Mouse (Mus musculus) midbrain, embryonic 16.5 days (tissue): ENCODE data around the gene Plekha8. TPM values are rescaled to one million over a fixed set of nuclear protein-coding genes. Genes with fewer than 3 reads are reported as not detected.
A peak's percentile ranks its signal among the peaks of the same experiment; 100 is the strongest.

ENCODE experiments used
- ATAC-seq: fragments of 200-750 bp; cut with Nextera tagmentation; 2 replicates; pipeline ENCODE4 v1.8.0; 2017; ENCODE audit warnings: moderate TSS enrichment
- H3K27ac ChIP-seq: fragments of 300-500 bp; sonication (generic); 2 replicates; pipeline ENCODE4 v1.5.1; 2014; ENCODE audit warnings: mild to moderate bottlenecking, low read length, mixed read lengths
- H3K27me3 ChIP-seq: fragments of 300-500 bp; sonication (generic); 2 replicates; pipeline ENCODE4 v1.6.1; 2014; ENCODE audit warnings: low read depth, low read length, mixed read lengths; ENCODE audit not compliant: control insufficient read depth, insufficient read depth
- H3K36me3 ChIP-seq: fragments of 300-500 bp; sonication (generic); 2 replicates; pipeline ENCODE4 v1.6.1; 2014; ENCODE audit warnings: mild to moderate bottlenecking, low read length, moderate library complexity, mixed read lengths; ENCODE audit not compliant: control insufficient read depth, insufficient read depth
- H3K4me1 ChIP-seq: fragments of 300-500 bp; sonication (generic); 2 replicates; pipeline ENCODE4 v1.6.1; 2014; ENCODE audit warnings: mild to moderate bottlenecking, low read length, mixed read lengths; ENCODE audit not compliant: control insufficient read depth, insufficient read depth
- H3K4me2 ChIP-seq: fragments of 300-500 bp; sonication (generic); 2 replicates; pipeline ENCODE4 v1.6.1; 2014; ENCODE audit warnings: mild to moderate bottlenecking, low read length, mixed read lengths
- H3K4me3 ChIP-seq: fragments of 300-500 bp; sonication (generic); 2 replicates; pipeline ENCODE4 v1.5.1; 2014; ENCODE audit warnings: low read depth, mild to moderate bottlenecking, low read length, moderate library complexity, mixed read lengths
- H3K9ac ChIP-seq: fragments of 300-500 bp; sonication (generic); 2 replicates; pipeline ENCODE4 v1.6.1; 2014; ENCODE audit warnings: low read depth, low read length, mixed read lengths
- H3K9me3 ChIP-seq: fragments of 300-500 bp; sonication (generic); replicated peaks from 2 replicates; pipeline ENCODE4 v1.6.1; 2014; ENCODE audit warnings: mild to moderate bottlenecking, low read length, mixed read lengths; ENCODE audit not compliant: control insufficient read depth, poor library complexity, severe bottlenecking
- WGBS: fragments of 180-500 bp; shearing (Covaris S2); extraction: QIAGEN DNeasy Blood & Tissue Kit; methylation state at CpG from one replicate; pipeline ENCODE4 v1.1.7; 2014; 5-methylcytosine and 5-hydroxymethylcytosine counted together
- polyA plus RNA-seq: library from polyadenylated mRNA; unstranded; fragments of >200 nt; fragmentation: Nextera tagmentation; extraction: Ambion mirVana; gene quantifications from 2 replicates; pipeline ENCODE4 v1.2.1, GENCODE M21; 2015

Gene Plekha8
- polyA plus RNA-seq, 1 experiment from 2014 or later = 8.3 TPM

DNA sequence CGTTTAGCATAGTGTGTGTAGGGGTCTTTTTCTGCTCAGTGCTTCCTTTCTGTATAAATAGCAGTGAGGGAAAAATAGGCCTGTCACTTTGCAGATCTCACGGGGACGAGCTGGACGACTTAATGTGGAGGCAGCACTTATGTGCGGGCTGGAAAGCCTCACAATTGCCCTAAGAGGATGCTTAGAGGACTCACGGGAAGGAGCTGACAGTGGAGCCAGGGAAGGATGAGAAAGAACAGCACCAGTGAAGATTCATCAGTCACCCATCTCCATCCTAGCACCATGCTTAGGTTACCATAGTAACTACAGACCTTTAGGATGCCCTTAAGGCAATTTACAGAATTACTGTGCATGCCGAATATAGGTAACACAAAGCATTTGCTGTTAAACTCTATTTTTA, 25.1 kb upstream of the Plekha8 start:
- Histone ChIP-seq H3K36me3 (no peaks in the 10 kb centered on the region), H3K4me1 (peaks cover 27% of the 10 kb centered on the region), H3K4me2 (peak overlapping the region; percentile 36), H3K9me3 (no peaks in the 10 kb centered on the region), H3K9ac (peak overlapping the region; percentile 48), H3K27ac (peak overlapping the region; percentile 59), H3K4me3 (no peak overlapping the region), H3K27me3 (no peaks in the 10 kb centered on the region)
- 15% methylated on average over 7 of the region's 7 CpGs for WGBS
- 0 out of 2 replicates have a peak, but pooled peaks have one; percentile 19 for ATAC-seq

- ATAC-seq = no peak; the same call in 1 of the 2 replicates
- Histone ChIP-seq H3K27me3 (no peaks in the 10 kb centered on the region), H3K9ac (no peak overlapping the region), H3K9me3 (no peaks in the 10 kb centered on the region), H3K36me3 (no peaks in the 10 kb centered on the region), H3K4me3 (no peak overlapping the region), H3K4me1 (peaks cover 25% of the 10 kb centered on the region), H3K4me2 (no peak overlapping the region), H3K27ac (no peak overlapping the region)
- WGBS = 16% methylated on average over 6 of the region's 6 CpGs
Measured at GRCm38 (mm10) chr6:54573218-54573955, 21.5 kb upstream of the Plekha8 start.

GRCm38 (mm10) chr6:54586175-54586574, 8.7 kb upstream of the Plekha8 start:
- H3K9me3 ChIP-seq = no peaks in the 10 kb centered on the region
- H3K27ac ChIP-seq = no peak overlapping the region
- H3K36me3 ChIP-seq = no peaks in the 10 kb centered on the region
- 23% methylated on average over 2 of the region's 2 CpGs for WGBS
- no peak overlapping the region for H3K4me3 ChIP-seq
- H3K4me2 ChIP-seq = no peak overlapping the region
- no peaks in the 10 kb centered on the region for H3K27me3 ChIP-seq
- H3K9ac ChIP-seq = no peak overlapping the region
- H3K4me1 ChIP-seq = no peaks in the 10 kb centered on the region
- no peak for ATAC-seq

DNA sequence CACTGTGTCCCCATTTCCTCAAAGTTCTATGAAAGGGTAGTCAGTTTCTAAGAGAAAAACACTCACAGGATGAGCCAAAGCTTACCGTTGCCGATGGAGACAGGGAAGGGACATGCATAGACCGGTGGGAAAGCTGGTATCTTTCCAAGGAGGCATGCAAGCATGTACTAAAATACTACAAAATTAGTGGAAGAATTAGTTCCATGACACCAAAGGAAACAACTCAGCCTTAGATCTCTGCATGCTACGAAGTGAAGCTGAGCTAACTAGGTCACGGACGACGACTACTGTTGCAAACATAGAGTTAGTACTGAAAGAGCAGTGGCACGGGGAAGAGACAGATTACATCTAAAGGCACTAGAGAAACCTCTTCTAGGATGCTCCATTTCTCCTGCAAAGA, 8.0 kb upstream of the Plekha8 start:
- H3K27ac ChIP-seq = no peak overlapping the region
- 70% methylated on average over 8 of the region's 8 CpGs for WGBS
- peaks cover under 1% of the 10 kb centered on the region; the same call in 1 of the 2 replicates for H3K4me1 ChIP-seq
- no peaks in the 10 kb centered on the region for H3K9me3 ChIP-seq
- H3K27me3 ChIP-seq = no peaks in the 10 kb centered on the region
- H3K36me3 ChIP-seq = no peaks in the 10 kb centered on the region
- H3K9ac ChIP-seq = no peak overlapping the region
- H3K4me3 ChIP-seq = no peak overlapping the region
- H3K4me2 ChIP-seq = no peak overlapping the region
- ATAC-seq = no peak

DNA sequence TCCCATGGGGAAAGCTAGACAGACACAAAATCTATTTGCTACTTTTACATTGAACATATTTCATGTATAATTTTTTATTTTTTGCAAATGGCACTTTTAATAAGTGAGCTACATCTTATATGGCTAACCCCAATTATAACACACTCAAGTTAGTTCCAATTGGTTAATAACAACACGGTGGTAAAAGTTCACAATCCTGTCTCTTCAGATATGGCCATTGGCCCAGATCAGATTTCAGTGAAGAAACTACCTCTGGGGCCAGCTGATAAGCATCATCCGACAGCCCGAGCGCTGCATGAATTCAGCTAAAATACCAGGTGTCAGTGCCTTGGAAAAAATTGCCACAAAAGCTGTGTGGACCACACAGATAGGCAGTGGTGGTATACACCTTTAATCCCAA, 7.2 kb upstream of the Plekha8 start:
- Histone ChIP-seq H3K4me3 (no peak overlapping the region), H3K9ac (no peak overlapping the region), H3K9me3 (no peaks in the 10 kb centered on the region), H3K4me1 (peaks cover 2% of the 10 kb centered on the region; the same call in 1 of the 2 replicates), H3K27ac (no peak overlapping the region), H3K4me2 (no peak overlapping the region), H3K27me3 (no peaks in the 10 kb centered on the region), H3K36me3 (no peaks in the 10 kb centered on the region)
- 92% methylated on average over 4 of the region's 4 CpGs for WGBS
- ATAC-seq = no peak

- H3K27me3 ChIP-seq = no peaks in the 10 kb centered on the region
- H3K9ac ChIP-seq = no peak overlapping the region
- no peaks in the 10 kb centered on the region for H3K9me3 ChIP-seq
- H3K4me1 ChIP-seq = peaks cover 2% of the 10 kb centered on the region; the same call in 1 of the 2 replicates
- no peak overlapping the region for H3K4me3 ChIP-seq
- H3K27ac ChIP-seq = no peak overlapping the region
- H3K4me2 ChIP-seq = no peak overlapping the region
- no peak for ATAC-seq
- no peaks in the 10 kb centered on the region for H3K36me3 ChIP-seq
- 37% methylated on average over 1 of the region's 1 CpGs for WGBS
Measured at GRCm38 (mm10) chr6:54588212-54588611, 6.7 kb upstream of the Plekha8 start.

GRCm38 (mm10) chr6:54590691-54591090, 4.2 kb upstream of the Plekha8 start:
- ATAC-seq = no peak
- Histone ChIP-seq H3K4me2 (no peak overlapping the region), H3K4me1 (peaks cover 10% of the 10 kb centered on the region), H3K27me3 (no peaks in the 10 kb centered on the region), H3K9me3 (no peaks in the 10 kb centered on the region), H3K9ac (no peak overlapping the region), H3K36me3 (no peaks in the 10 kb centered on the region), H3K4me3 (no peak overlapping the region), H3K27ac (no peak overlapping the region)
- 95% methylated on average over 2 of the region's 2 CpGs for WGBS

- H3K27me3 ChIP-seq = no peaks in the 10 kb centered on the region
- H3K4me1 ChIP-seq = peaks cover 21% of the 10 kb centered on the region
- no peak overlapping the region for H3K4me3 ChIP-seq
- 46% methylated on average over 6 of the region's 6 CpGs for WGBS
- no peak for ATAC-seq
- H3K9me3 ChIP-seq = no peaks in the 10 kb centered on the region
- 0 out of 2 replicates have a peak overlapping the region, but pooled peaks have one; percentile 1 for H3K4me2 ChIP-seq
- H3K36me3 ChIP-seq = no peaks in the 10 kb centered on the region
- H3K27ac ChIP-seq = no peak overlapping the region
- H3K9ac ChIP-seq = no peak overlapping the region
Measured at GRCm38 (mm10) chr6:54591778-54592177, 3.1 kb upstream of the Plekha8 start.

- 0% methylated on average over 20 of the region's 20 CpGs for WGBS
Measured at GRCm38 (mm10) chr6:54592938-54593535, 1.9 kb upstream of the Plekha8 start.

More at GRCm38 (mm10) chr6:54592938-54593535, 1.9 kb upstream of the Plekha8 start:
- peak; percentile 93 for ATAC-seq
- H3K9ac ChIP-seq = peak overlapping the region; percentile 67
- no peaks in the 10 kb centered on the region for H3K27me3 ChIP-seq
- H3K4me1 ChIP-seq = peaks cover 26% of the 10 kb centered on the region
- peak overlapping the region; percentile 79 for H3K4me2 ChIP-seq
- H3K27ac ChIP-seq = peak overlapping the region; percentile 75
- H3K4me3 ChIP-seq = peak overlapping the region; percentile 54
- no peaks in the 10 kb centered on the region for H3K36me3 ChIP-seq
- H3K9me3 ChIP-seq = no peaks in the 10 kb centered on the region
